Mouse (Mus musculus) myocyte (in vitro differentiated cells): ENCODE results near the gene Wfdc10.

Source experiments
- CEBPB ChIP-seq: IDR thresholded peaks from 2 replicates; pipeline ENCODE4 v1.6.1; 2011; ENCODE audit warnings: mild to moderate bottlenecking, moderate library complexity; ENCODE audit not compliant: poor library complexity, insufficient read depth, severe bottlenecking
- E2F4 ChIP-seq: IDR thresholded peaks from one replicate; pipeline ENCODE4 v1.6.1; 2011; ENCODE audit warnings: mild to moderate bottlenecking, control low read depth, moderate library complexity; ENCODE audit not compliant: insufficient read depth
- MAX ChIP-seq: IDR thresholded peaks from one replicate; pipeline ENCODE4 v1.6.1; 2011; ENCODE audit warnings: low read depth, mild to moderate bottlenecking, control low read depth
- POLR2A ChIP-seq: IDR thresholded peaks from one replicate; pipeline ENCODE4 v1.6.1; 2011; ENCODE audit warnings: low read depth, mild to moderate bottlenecking, control low read depth, moderate library complexity; ENCODE audit not compliant: insufficient read length
- TCF12 ChIP-seq: IDR thresholded peaks from one replicate; pipeline ENCODE4 v1.6.1; 2011; ENCODE audit warnings: mild to moderate bottlenecking, control low read depth; ENCODE audit not compliant: poor library complexity, insufficient read depth, severe bottlenecking

DNA sequence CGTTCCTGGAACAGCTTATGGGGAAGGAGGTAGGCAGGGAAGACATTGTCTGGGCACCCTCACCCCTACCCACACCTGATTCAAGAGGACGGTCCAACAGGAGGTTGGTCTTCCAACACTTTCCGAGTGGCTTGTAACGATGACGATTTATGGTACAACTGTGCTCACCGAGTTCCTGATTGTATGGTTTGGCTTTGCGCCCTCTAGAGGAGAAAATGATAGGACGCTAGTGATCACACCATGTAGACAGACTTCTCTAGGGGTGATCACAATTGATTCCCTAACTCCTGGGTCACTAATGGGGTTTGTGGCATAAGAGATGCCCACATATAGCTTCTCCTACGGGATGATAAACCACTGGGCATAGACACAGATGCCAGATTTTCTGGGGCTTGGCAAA is 20.6 kb upstream of the Wfdc10 start:
- TF ChIP-seq MAX (no peak), E2F4 (no peak), POLR2A (no peak), TCF12 (no peak), CEBPB (no peak)
